Mouse (Mus musculus): Measurements from ENCODE around the gene Sohlh2. TPM values are rescaled to one million over a fixed set of nuclear protein-coding genes. Genes with fewer than 3 reads are reported as not detected.

The Sohlh2 gene
- polyA plus RNA-seq, 1 experiment from 2014 or later: not detected

- no peak overlapping the region for H3K9ac ChIP-seq (replicated peaks)
- H3K4me2 ChIP-seq (ENCODE audit: low read depth, low read length): peak overlapping the region; percentile 35; the same call in 1 of the 2 replicates
- TF ChIP-seq EP300 (IDR thresholded peaks at IDR 0.05; ENCODE audit: low read depth): no peak
- TF ChIP-seq CTCF (IDR thresholded peaks at IDR 0.05; ENCODE audit: low read depth): no peak
- no peaks in the 10 kb centered on the region for H3K9me3 ChIP-seq (ENCODE audit: low read length)
- 1% methylated on average over 43 of the region's 45 CpGs for WGBS (ENCODE audit: insufficient replicate concordance)
- H3K36me3 ChIP-seq (replicated peaks; ENCODE audit: insufficient read depth, low read length): no peaks in the 10 kb centered on the region
- DNase-seq (no peak), ATAC-seq (no peak)
- peaks cover 22% of the 10 kb centered on the region for H3K27me3 ChIP-seq (ENCODE audit: insufficient read depth, low read length)
- H3K27ac ChIP-seq (ENCODE audit: low read depth): no peak overlapping the region
- H3K4me3 ChIP-seq (ENCODE audit: low read depth, low read length): no peak overlapping the region
- H3K4me1 ChIP-seq (ENCODE audit: insufficient read depth): no peaks in the 10 kb centered on the region
These were observed 60.7 kb downstream of the Sohlh2 start for GRCm38 (mm10) chr3:55242422-55243055.

- Histone ChIP-seq H3K36me3 (replicated peaks; ENCODE audit: insufficient read depth, low read length) (no peaks in the 10 kb centered on the region), H3K27me3 (ENCODE audit: insufficient read depth, low read length) (peaks cover 22% of the 10 kb centered on the region), H3K4me1 (ENCODE audit: insufficient read depth) (no peaks in the 10 kb centered on the region), H3K4me3 (ENCODE audit: low read depth, low read length) (no peak overlapping the region), H3K9ac (replicated peaks) (no peak overlapping the region), H3K4me2 (ENCODE audit: low read depth, low read length) (0 out of 2 replicates have a peak overlapping the region, but pooled peaks have one; percentile 35), H3K27ac (ENCODE audit: low read depth) (no peak overlapping the region), H3K9me3 (ENCODE audit: low read length) (no peaks in the 10 kb centered on the region)
- ATAC-seq (no peak), DNase-seq (no peak)
- no peak for TF ChIP-seq EP300 (IDR thresholded peaks at IDR 0.05; ENCODE audit: low read depth)
- TF ChIP-seq CTCF (IDR thresholded peaks at IDR 0.05; ENCODE audit: low read depth): no peak
- WGBS (ENCODE audit: insufficient replicate concordance): 7% methylated on average over 8 of the region's 8 CpGs
These were observed 61.2 kb downstream of the Sohlh2 start for GRCm38 (mm10) chr3:55243056-55243471.

GRCm38 (mm10) chr3:55244087-55244486, 62.3 kb downstream of the Sohlh2 start:
- H3K27ac ChIP-seq (ENCODE audit: low read depth): no peak overlapping the region
- no peak overlapping the region for H3K4me3 ChIP-seq (ENCODE audit: low read depth, low read length)
- TF ChIP-seq CTCF (IDR thresholded peaks at IDR 0.05; ENCODE audit: low read depth): no peak
- no peak for TF ChIP-seq EP300 (IDR thresholded peaks at IDR 0.05; ENCODE audit: low read depth)
- ATAC-seq: no peak
- no peak overlapping the region for H3K9ac ChIP-seq (replicated peaks)
- no peaks in the 10 kb centered on the region for H3K36me3 ChIP-seq (replicated peaks; ENCODE audit: insufficient read depth, low read length)
- H3K27me3 ChIP-seq (ENCODE audit: insufficient read depth, low read length): peaks cover 22% of the 10 kb centered on the region
- no peaks in the 10 kb centered on the region for H3K4me1 ChIP-seq (ENCODE audit: insufficient read depth)
- H3K9me3 ChIP-seq (ENCODE audit: low read length): no peaks in the 10 kb centered on the region
- no peak overlapping the region for H3K4me2 ChIP-seq (ENCODE audit: low read depth, low read length)
- 73% methylated on average over 6 of the region's 6 CpGs for WGBS (ENCODE audit: insufficient replicate concordance)
- DNase-seq: no peak

GRCm38 (mm10) chr3:55246618-55247272, 64.9 kb downstream of the Sohlh2 start:
- H3K9ac ChIP-seq (replicated peaks): no peak overlapping the region
- H3K9me3 ChIP-seq (ENCODE audit: low read length): no peaks in the 10 kb centered on the region
- H3K4me2 ChIP-seq (ENCODE audit: low read depth, low read length): no peak overlapping the region
- H3K27ac ChIP-seq (ENCODE audit: low read depth): no peak overlapping the region
- WGBS (ENCODE audit: insufficient replicate concordance): 81% methylated on average over 12 of the region's 12 CpGs
- TF ChIP-seq EP300 (IDR thresholded peaks at IDR 0.05; ENCODE audit: low read depth): no peak
- no peak for TF ChIP-seq CTCF (IDR thresholded peaks at IDR 0.05; ENCODE audit: low read depth)
- ATAC-seq (no peak), DNase-seq (no peak)
- H3K4me1 ChIP-seq (ENCODE audit: insufficient read depth): no peaks in the 10 kb centered on the region
- H3K4me3 ChIP-seq (ENCODE audit: low read depth, low read length): no peak overlapping the region
- H3K36me3 ChIP-seq (replicated peaks; ENCODE audit: insufficient read depth, low read length): no peaks in the 10 kb centered on the region
- peaks cover 19% of the 10 kb centered on the region for H3K27me3 ChIP-seq (ENCODE audit: insufficient read depth, low read length)

DNA sequence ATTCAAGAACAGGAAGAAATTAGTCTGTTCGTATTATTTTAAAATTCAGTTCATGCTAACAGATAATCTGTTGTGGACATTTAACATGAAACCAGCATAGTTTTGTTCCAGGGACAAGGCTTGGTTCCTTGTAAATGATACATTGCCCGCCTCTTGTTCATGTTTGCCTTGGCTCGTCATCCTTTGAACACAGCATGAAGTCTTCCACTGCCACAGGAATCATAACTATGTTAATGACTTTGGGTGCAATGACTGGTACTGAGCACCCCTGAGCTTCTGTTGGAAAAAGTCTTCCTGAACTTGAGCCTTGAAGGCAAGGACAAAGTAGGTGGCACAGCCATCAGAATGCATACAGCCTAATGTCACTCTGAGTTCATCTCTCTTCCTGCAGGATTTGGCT, 66.2 kb downstream of the Sohlh2 start:
- Histone ChIP-seq H3K9me3 (ENCODE audit: low read length) (no peaks in the 10 kb centered on the region), H3K9ac (replicated peaks) (no peak overlapping the region), H3K27ac (ENCODE audit: low read depth) (no peak overlapping the region), H3K4me2 (ENCODE audit: low read depth, low read length) (no peak overlapping the region), H3K4me1 (ENCODE audit: insufficient read depth) (no peaks in the 10 kb centered on the region), H3K36me3 (replicated peaks; ENCODE audit: insufficient read depth, low read length) (no peaks in the 10 kb centered on the region), H3K4me3 (ENCODE audit: low read depth, low read length) (no peak overlapping the region), H3K27me3 (ENCODE audit: insufficient read depth, low read length) (peaks cover 6% of the 10 kb centered on the region)
- TF ChIP-seq EP300 (IDR thresholded peaks at IDR 0.05; ENCODE audit: low read depth) (no peak), CTCF (IDR thresholded peaks at IDR 0.05; ENCODE audit: low read depth) (no peak)
- ATAC-seq (no peak), DNase-seq (no peak)
- WGBS (ENCODE audit: insufficient replicate concordance): 83% methylated on average over 3 of the region's 3 CpGs

DNA sequence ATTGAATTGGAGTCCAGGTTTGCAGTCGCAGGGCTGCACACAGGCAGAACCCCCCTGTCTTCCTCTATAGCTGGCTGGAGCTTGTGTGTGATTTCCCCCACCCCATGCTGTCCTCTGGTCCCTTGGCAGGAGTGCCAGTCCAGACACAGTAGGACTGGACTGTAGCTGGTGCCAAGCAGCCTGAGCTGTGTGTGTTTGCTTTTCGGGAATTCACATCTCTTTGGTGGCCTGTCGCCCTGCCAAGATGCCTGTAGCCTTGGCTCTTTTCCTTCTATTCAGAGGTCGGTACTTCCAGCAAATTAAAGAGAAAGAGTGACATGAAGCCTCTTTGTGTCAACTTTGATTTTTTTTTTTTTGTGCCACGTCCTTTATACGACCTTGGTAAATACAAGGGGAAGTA, 66.7 kb downstream of the Sohlh2 start:
- Histone ChIP-seq H3K27me3 (ENCODE audit: insufficient read depth, low read length) (0 out of 2 replicates have a peak, but pooled peaks cover 3% of the 10 kb centered on the region), H3K27ac (ENCODE audit: low read depth) (no peak overlapping the region), H3K9ac (replicated peaks) (no peak overlapping the region), H3K36me3 (replicated peaks; ENCODE audit: insufficient read depth, low read length) (no peaks in the 10 kb centered on the region), H3K9me3 (ENCODE audit: low read length) (no peaks in the 10 kb centered on the region), H3K4me1 (ENCODE audit: insufficient read depth) (no peaks in the 10 kb centered on the region), H3K4me3 (ENCODE audit: low read depth, low read length) (no peak overlapping the region), H3K4me2 (ENCODE audit: low read depth, low read length) (no peak overlapping the region)
- DNase-seq (no peak), ATAC-seq (no peak)
- WGBS (ENCODE audit: insufficient replicate concordance): 58% methylated on average over 6 of the region's 6 CpGs
- TF ChIP-seq EP300 (IDR thresholded peaks at IDR 0.05; ENCODE audit: low read depth) (no peak), CTCF (IDR thresholded peaks at IDR 0.05; ENCODE audit: low read depth) (no peak)
